Mouse (Mus musculus): ENCODE data around the gene Gm17657.

- TF ChIP-seq CTCF (IDR thresholded peaks at IDR 0.05; ENCODE audit: extremely low read depth, insufficient read length, insufficient replicate concordance, low read depth, low read length) = no peak
- no peak for TF ChIP-seq POLR2A (IDR thresholded peaks at IDR 0.05; ENCODE audit: low read depth, low read length)
Measured at GRCm38 (mm10) chr17:29541419-29541818, 8.0 kb downstream of the Gm17657 start.
